Mouse (Mus musculus): Measurements from ENCODE around the gene Noto. TPM values are rescaled to one million over a fixed set of nuclear protein-coding genes. Genes with fewer than 3 reads are reported as not detected.

Noto gene
- polyA plus RNA-seq, 1 experiment from 2014 or later: not detected

DNA sequence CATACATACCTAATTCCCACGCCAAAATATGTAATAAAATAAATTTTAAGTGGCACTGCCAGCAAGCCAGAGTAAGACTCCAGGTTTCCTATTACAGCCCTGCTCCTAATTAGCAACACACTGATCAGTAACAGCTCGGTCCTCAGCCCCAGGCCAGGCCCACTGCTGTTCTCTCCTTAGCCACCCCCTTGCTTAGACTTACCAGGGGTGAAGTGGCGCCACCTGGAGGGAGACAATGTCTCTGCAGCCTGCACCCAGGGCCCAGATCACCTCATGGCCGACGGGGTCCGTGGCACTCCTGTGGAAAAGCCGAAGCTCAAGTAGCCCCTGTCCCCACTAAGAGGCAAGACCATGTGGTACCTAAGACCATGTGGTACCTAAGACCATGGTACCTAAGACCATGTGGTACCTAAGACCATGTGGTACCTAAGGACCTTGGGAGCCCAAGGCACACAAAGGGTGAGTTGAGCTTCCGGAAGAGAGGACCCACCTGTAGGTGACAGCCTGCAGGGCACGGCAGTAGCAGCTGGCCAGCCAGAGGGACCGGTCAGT lies 53.8 kb downstream of the Noto start:
- 25% methylated on average over 10 of the region's 10 CpGs for WGBS
- Histone ChIP-seq H3K9me3 (replicated peaks) (peaks cover 5% of the 10 kb centered on the region; the same call in 1 of the 2 replicates), H3K4me2 (no peak overlapping the region), H3K27me3 (replicated peaks) (peaks cover 98% of the 10 kb centered on the region), H3K4me3 (no peak overlapping the region), H3K36me3 (no peaks in the 10 kb centered on the region), H3K27ac (ENCODE audit: poor library complexity, severe bottlenecking) (no peak overlapping the region), H3K4me1 (replicated peaks) (no peaks in the 10 kb centered on the region), H3K9ac (no peak overlapping the region)
- no peak for ATAC-seq (ENCODE audit: insufficient number of reproducible peaks, low FRiP score)

DNA sequence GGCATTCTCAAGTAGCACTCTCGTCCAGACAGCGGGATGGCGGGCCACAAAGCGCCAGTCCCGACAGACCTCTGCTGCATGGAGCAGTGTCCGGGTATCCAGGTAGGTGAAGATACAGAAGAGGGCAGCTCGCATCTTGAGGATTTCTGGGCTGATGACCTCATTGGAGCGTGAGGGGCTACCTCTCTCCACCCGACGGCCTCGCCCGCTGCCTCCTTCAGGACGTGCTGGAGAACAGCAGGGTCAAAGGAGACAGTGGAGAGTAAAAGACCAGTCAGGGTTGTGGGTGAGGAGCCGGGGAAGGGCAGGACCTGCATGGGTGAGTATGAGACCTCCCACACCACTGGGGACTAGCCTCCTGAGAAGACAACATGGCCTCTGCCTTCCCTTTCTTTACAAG lies 54.7 kb downstream of the Noto start:
- Histone ChIP-seq H3K27me3 (replicated peaks) (peaks cover 98% of the 10 kb centered on the region), H3K4me1 (replicated peaks) (no peaks in the 10 kb centered on the region), H3K9me3 (replicated peaks) (peaks cover 5% of the 10 kb centered on the region; the same call in 1 of the 2 replicates), H3K4me3 (no peak overlapping the region), H3K9ac (no peak overlapping the region), H3K27ac (ENCODE audit: poor library complexity, severe bottlenecking) (no peak overlapping the region), H3K4me2 (no peak overlapping the region), H3K36me3 (no peaks in the 10 kb centered on the region)
- ATAC-seq (ENCODE audit: insufficient number of reproducible peaks, low FRiP score): no peak
- 30% methylated on average over 14 of the region's 14 CpGs for WGBS

Other genes starting within 250 kb of the Noto start
- not detected in 2 replicates for gene Emx1, start 236.4 kb upstream of the Noto start, polyA plus RNA-seq (2016; fragmentation: Nextera tagmentation; extraction: Ambion mirVana)
- gene Sfxn5, start 90.5 kb upstream of the Noto start, polyA plus RNA-seq (2016; fragmentation: Nextera tagmentation; extraction: Ambion mirVana): 2.9 and 3.9 TPM in 2 replicates
- 42.0 and 42.6 TPM in 2 replicates for gene Rab11fip5, start 49.3 kb upstream of the Noto start, polyA plus RNA-seq (2016; fragmentation: Nextera tagmentation; extraction: Ambion mirVana)
- gene Smyd5, start 8.1 kb downstream of the Noto start, polyA plus RNA-seq (2016; fragmentation: Nextera tagmentation; extraction: Ambion mirVana): 41.3 and 46.1 TPM in 2 replicates
- 393 and 395 TPM in 2 replicates for gene Cct7, start 27.6 kb downstream of the Noto start, polyA plus RNA-seq (2016; fragmentation: Nextera tagmentation; extraction: Ambion mirVana)
- gene Pradc1, start 28.1 kb downstream of the Noto start, polyA plus RNA-seq (2016; fragmentation: Nextera tagmentation; extraction: Ambion mirVana): 35.5 and 37.1 TPM in 2 replicates
- gene Fbxo41, start 79.1 kb downstream of the Noto start, polyA plus RNA-seq (2016; fragmentation: Nextera tagmentation; extraction: Ambion mirVana): 0.03 and 0.06 TPM in 2 replicates
- gene Egr4, start 89.7 kb downstream of the Noto start, polyA plus RNA-seq (2016; fragmentation: Nextera tagmentation; extraction: Ambion mirVana): 0.12 TPM in 1 of 2 replicates, not detected in the other
- gene Alms1, start 163.6 kb downstream of the Noto start, polyA plus RNA-seq (2016; fragmentation: Nextera tagmentation; extraction: Ambion mirVana): 4.2 and 4.7 TPM in 2 replicates

All from heart, embryonic 12.5 days (tissue).